Mouse (Mus musculus) gastrocnemius, postnatal 4 days (tissue): ENCODE data around the gene Iars2. TPM values are rescaled to one million over a fixed set of nuclear protein-coding genes. Genes with fewer than 3 reads are reported as not detected.

Experiments used
- DNase-seq, 2 experiments: peaks; one replicate each; pipeline ENCODE4 v3.0.0; 2021 to 2022; ENCODE audit warnings: low spot score in 2 of 2, mixed read lengths in 2 of 2
- total RNA-seq, 2 experiments: library from RNA; stranded (reverse); gene quantifications; 2 replicates each; pipeline ENCODE4 v1.2.3; 2021

Iars2 gene
- total RNA-seq, 2 experiments from 2014 or later = 49.3 to 52.6 TPM

- DNase-seq = no peak
These were observed 46.4 kb downstream of the Iars2 start for GRCm38 (mm10) chr1:185282846-185283245.

DNA sequence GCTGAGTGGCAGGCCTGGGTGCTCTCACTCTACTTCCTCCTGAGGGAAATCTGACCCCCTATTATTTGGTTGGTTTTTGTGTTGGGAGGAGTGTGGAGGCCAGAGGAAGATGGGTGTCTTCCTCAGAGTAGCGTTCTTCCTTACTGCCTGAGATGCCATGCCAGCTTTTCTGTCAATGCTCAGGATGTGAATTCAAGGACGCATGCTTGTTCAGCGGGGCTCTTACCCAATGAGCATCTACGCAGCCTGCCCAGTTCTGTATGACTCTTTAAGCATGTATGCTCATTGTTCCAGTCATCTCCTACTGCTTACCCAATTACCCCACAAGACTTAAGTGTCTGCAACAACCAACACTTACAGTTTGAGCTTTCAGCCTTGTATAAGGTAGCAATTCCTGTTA, 48.6 kb downstream of the Iars2 start:
- no peak for DNase-seq

- no peak for DNase-seq
These were observed 49.9 kb downstream of the Iars2 start for GRCm38 (mm10) chr1:185279288-185279687.

DNA sequence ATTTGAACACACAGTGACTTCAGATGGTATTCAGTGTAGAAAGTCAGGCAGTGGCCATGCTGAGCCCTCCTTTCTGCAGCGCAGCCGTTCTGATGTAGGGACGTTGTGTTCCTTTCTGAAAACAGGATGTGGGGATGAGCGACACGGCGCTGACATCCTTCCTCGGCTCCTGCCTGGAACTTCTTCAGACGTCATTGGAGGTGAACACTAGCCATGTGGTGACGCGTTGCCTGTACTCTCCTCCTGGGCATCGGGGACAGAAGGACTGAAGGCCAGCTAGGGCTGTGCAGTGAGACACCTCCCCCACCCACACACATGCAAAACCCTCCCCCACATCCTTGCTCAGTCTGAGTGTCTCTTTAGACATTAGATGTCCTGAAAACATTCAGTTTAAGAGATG, 52.2 kb downstream of the Iars2 start:
- no peak for DNase-seq

- DNase-seq = no peak
These were observed 53.2 kb downstream of the Iars2 start for GRCm38 (mm10) chr1:185275976-185276375.

DNA sequence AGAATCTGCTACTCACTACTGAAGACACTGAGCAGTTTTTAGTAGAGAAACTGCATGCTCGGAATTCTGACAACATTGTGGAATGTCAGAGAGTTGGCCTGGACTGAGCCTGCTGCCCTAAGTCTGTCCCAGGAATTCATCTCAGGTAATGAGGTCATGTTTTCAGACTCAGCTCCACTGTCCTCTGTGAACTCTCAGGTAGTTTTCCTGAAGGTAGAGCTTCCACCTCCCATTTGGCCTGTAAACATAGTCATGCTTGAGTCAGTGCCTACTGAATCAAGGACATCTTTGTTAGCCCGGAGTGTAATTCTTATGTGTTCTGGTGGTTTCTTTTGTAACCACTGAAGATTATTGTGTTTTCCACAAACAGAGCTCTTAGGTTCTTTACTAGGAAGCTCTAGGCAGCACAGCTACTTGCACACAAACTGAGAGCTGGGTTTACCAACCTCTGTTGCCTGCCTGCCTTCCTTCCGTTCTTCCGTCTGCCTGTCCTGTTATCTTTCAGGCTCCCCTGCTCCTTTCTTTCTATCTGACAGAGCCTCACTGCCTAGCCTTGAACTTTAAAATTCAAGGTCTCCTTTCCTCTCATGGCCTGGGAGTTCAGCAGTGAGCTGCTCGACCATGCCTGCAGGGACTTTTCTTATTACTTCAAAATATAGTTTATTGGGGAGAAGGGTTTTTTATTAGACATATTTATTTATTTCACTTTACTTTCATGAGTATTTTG, 54.2 kb downstream of the Iars2 start:
- DNase-seq = no peak

GRCm38 (mm10) chr1:185271373-185271772, 57.8 kb downstream of the Iars2 start:
- DNase-seq = no peak

- DNase-seq = no peak
These were observed 58.6 kb downstream of the Iars2 start for GRCm38 (mm10) chr1:185270403-185271097.

DNA sequence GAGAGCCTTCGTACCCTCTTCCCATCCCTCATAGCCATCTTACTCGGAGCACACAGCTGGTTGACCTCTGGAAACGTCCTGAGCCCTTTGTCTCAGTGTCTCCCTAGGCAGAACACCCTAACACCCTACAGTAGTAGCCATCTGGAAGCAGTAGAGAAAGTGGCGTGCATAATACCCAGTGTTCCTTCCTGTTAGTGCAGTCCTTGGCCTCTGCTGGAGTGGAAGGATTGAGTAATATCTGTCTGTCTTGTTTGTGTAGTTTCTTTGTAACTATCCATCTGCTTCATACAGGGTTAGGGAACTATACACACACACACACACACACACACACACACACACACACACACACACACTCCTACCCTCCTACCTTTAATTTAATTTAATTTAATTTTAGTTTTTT, 60.5 kb downstream of the Iars2 start:
- no peak for DNase-seq

- no peak for DNase-seq
These were observed 66.6 kb downstream of the Iars2 start for GRCm38 (mm10) chr1:185262565-185262964.

DNA sequence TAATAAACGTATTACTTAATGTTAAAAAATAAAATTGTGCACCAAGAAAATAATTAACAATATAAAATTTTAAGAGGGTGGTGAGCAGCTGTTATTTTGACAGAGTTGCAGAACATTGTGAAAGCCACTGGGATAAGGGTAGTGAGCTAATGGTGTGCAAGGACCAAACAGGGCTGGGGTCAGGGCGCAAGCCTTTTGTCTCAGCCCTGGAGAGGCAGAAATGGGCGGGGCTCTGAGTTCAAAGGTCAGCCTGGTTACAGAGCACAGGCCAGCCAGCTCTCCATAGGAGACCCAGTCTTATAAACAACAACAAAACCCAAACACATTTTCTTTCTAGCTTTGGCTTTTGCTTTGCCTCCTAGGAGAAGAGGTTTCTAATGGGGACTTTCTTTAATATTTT, 72.4 kb downstream of the Iars2 start:
- DNase-seq = no peak

GRCm38 (mm10) chr1:185255336-185255735, 73.9 kb downstream of the Iars2 start:
- no peak for DNase-seq

- DNase-seq = no peak
These were observed 75.9 kb downstream of the Iars2 start for GRCm38 (mm10) chr1:185253140-185253892.

- no peak for DNase-seq
These were observed 76.8 kb downstream of the Iars2 start for GRCm38 (mm10) chr1:185252351-185252750.

GRCm38 (mm10) chr1:185248728-185249127, 80.5 kb downstream of the Iars2 start:
- DNase-seq = no peak

DNA sequence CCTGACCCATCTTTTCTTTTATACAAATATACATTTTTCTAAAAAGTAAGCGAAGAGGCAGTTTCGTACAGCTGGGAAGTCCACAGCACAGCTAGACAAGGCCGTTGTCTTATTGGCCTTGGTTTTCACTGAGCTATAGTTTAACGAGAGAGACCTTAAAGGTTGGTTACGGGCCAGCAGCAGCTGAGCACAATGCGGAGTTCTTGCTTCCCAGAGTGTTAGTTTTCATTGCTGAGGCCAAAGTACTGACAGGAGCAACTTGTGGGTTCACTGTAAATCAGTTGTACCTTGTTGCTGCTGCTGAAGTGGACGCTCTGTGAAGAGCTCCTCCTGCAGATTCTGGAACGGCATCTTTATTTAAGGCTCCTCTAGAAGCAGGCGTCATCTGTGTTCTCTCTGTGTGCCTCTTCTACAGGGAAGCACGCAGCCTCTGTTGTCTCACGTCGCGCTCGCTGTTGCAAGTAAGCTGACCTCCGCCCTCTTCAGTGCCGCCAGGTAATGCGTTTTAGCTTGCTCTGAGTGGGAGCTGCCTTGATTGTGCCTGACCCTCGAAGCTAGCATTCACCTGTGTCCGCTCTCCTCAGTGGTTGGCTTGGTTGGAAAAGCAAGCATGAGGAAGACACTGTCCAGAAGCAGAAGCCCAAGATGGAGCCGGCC, 81.6 kb downstream of the Iars2 start:
- no peak for DNase-seq

GRCm38 (mm10) chr1:185245456-185245855, 83.7 kb downstream of the Iars2 start:
- DNase-seq = no peak

DNA sequence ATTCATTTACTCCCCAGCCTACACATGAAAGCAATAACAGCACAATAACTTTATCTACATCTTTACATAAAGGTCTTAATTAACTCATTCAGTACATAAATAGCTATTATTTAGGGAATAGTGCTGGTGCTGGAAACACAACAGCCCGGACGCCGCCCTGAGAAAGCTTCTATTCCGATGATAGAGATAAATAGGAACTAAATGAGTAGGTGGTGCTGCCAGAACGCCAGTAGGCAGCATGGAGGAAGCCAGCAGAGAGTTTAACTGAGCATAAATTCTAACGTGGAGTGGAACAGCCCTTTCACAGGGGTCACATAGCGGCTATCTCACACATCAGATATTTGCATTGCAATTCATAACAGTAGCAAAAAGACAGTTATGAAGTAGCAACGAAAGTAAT, 86.2 kb downstream of the Iars2 start:
- DNase-seq = no peak

DNA sequence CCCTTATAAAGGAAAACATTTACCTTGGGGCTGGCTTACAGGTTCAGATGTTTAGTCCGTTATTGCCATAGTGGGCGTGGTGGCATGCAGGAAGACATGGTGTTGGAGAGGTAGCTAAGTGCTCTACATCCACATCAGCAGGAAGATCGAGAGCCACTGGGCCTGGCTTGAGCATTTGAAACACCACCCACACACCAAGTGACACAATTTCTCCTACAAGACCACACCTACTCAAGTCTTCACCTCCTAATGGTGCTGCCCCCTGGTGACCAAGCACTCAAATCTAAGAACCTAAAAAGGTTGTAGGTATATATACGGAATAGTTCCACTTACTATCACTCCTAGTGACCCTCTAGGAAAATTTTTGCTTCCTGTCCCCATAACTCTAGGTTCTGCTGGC, 92.7 kb downstream of the Iars2 start:
- no peak for DNase-seq

GRCm38 (mm10) chr1:185235837-185236236, 93.4 kb downstream of the Iars2 start:
- no peak for DNase-seq
